Comparison of ENCODE assay signal across 29 mouse cellular contexts in genomic region chr11:49612154-49612553, GRCm38 (mm10). TPM values are rescaled to one million over a fixed set of nuclear protein-coding genes. Genes with fewer than 3 reads are reported as not detected.
"Had no signal": no experiment of that assay in that cellular context is flagged by ENCODE, and none has a peak within 500 bp of the region (broad histone marks: within the 10 kb centered on the region; RNA-seq: fewer than 3 reads in every experiment).

No protein-coding gene starts in this region.

- H3K9me3 ChIP-seq: limb, embryonic 13.5 days had no signal

- ATAC-seq: liver, postnatal 0 days had no signal

- DNase-seq: kidney, adult 9 months; kidney, postnatal 36 days; layer of hippocampus, postnatal 36 days; liver; liver, postnatal 0 days; lung, postnatal 14 days; midbrain, embryonic 14.5 days; thymus, adult 18-20 months; thymus, postnatal 36 days had no signal

- H3K27ac ChIP-seq: kidney, postnatal 0 days; left cerebral cortex, adult 2 months; limb, embryonic 13.5 days; liver, embryonic 14.5 days had no signal

- H3K4me2 ChIP-seq: limb, embryonic 13.5 days; midbrain, embryonic 11.5 days had no signal

- H3K4me3 ChIP-seq: left cerebral cortex, adult 2 months; limb, embryonic 13.5 days had no signal

- H3K9ac ChIP-seq: limb, embryonic 13.5 days; liver, embryonic 14.5 days; liver, postnatal 0 days had no signal

- H3K36me3 ChIP-seq: limb, embryonic 13.5 days had no signal

RNA-seq across cellular contexts. Expression of gene Flt4, which starts 3.1 kb away (rescaled TPM):
- total RNA-seq: megakaryocyte-erythroid progenitor cell, adult 5-6 weeks had no signal

RNA-seq across cellular contexts. Expression of gene Scgb3a1, which starts 51.3 kb away (rescaled TPM):
- total RNA-seq: layer of hippocampus, adult 8-10 months; layer of hippocampus, postnatal 36 days; left cerebral cortex, adult 2 months; left cerebral cortex, postnatal 10 days; megakaryocyte progenitor cell, adult 5-6 weeks; megakaryocyte-erythroid progenitor cell, adult 5-6 weeks; midbrain, postnatal 0 days had no signal
- polyA plus RNA-seq: kidney, postnatal 0 days; limb, embryonic 13.5 days; liver, embryonic 14.5 days; midbrain, embryonic 11.5 days; midbrain, embryonic 14.5 days; neural tube, embryonic 11.5 days; neural tube, embryonic 14.5 days; stomach, embryonic 16.5 days had no signal

RNA-seq across cellular contexts. Expression of gene Olfr1380, which starts 55.5 kb away (rescaled TPM):
- total RNA-seq: layer of hippocampus, adult 8-10 months; layer of hippocampus, postnatal 10 days; layer of hippocampus, postnatal 36 days; left cerebral cortex, adult 2 months; left cerebral cortex, postnatal 10 days; left cerebral cortex, postnatal 36 days; megakaryocyte progenitor cell, adult 5-6 weeks; megakaryocyte-erythroid progenitor cell, adult 5-6 weeks; midbrain, postnatal 0 days had no signal
- polyA plus RNA-seq: kidney, postnatal 0 days; limb, embryonic 13.5 days; liver, embryonic 14.5 days; liver, postnatal 0 days; lung, embryonic 16.5 days; midbrain, embryonic 11.5 days; midbrain, embryonic 14.5 days; midbrain, postnatal 0 days; neural tube, embryonic 11.5 days; neural tube, embryonic 14.5 days; small intestine, adult 2 months; spleen, adult 2 months; stomach, embryonic 16.5 days; testis, adult 2 months; urinary bladder, adult 2 months had no signal
